Mouse (Mus musculus) lung, adult 2 months (tissue): ENCODE measurements around the gene Pde4d.

ENCODE experiments used
- CTCF ChIP-seq: fragments of 200-500 bp; IDR thresholded peaks from 2 replicates; pipeline ENCODE4 v1.5.1; 2011; ENCODE audit warnings: mild to moderate bottlenecking, low read length, control low read depth; ENCODE audit not compliant: insufficient read depth
- POLR2A ChIP-seq: fragments of 200-500 bp; IDR thresholded peaks from 2 replicates; pipeline ENCODE4 v1.6.1; 2011; ENCODE audit warnings: low read depth, mild to moderate bottlenecking, control low read depth, low read length, borderline replicate concordance; ENCODE audit errors: extremely low read depth

DNA sequence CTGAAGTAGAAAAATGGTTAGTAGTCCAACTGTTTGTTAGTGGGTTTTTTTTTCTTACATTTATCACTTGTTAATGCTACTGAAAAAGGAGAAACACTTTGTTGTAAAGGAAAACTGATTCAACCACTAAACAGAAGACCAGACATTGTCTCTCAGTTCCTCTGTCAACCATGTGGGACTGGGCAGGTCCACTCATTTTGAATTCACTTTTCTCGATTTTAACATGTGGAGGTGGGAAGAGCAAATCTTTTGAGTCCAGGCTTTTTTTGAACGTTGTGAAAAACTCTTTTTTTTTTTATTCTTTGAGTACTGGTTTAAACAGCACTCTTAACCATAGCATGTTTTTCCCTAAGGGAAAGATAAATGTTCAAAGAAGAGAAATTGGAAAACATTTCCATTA, 180.8 kb downstream of the Pde4d start:
- TF ChIP-seq POLR2A (no peak), CTCF (no peak)
